8 mouse cellular contexts compared by ENCODE assay signal in genomic region chr13:67375050-67375911, GRCm38 (mm10). TPM values are rescaled to one million over a fixed set of nuclear protein-coding genes. Genes with fewer than 3 reads are reported as not detected.
DNase-seq lines count a peak whose midpoint lies in the region; ATAC-seq and TF ChIP-seq lines count a peak whose summit lies in the region.
"Not testable (repeated sequence)": the region's sequence is repeated elsewhere in the genome, so short reads cannot be mapped to it uniquely, and the experiment has no call there.

TSS of gene Gm28041 (minus strand) at chr13:67375733.
TSS of gene Zfp456 (minus strand) at chr13:67375810.

- 0 out of 2 replicates have a peak within 1 kb of the TSS, but pooled peaks have one; percentile 20 for H3K9ac ChIP-seq in forebrain, embryonic 11.5 days (ENCODE audit: low read length)
- peak within 1 kb of the TSS; percentile 46; the same call in 1 of the 2 replicates for H3K9ac ChIP-seq in heart, embryonic 15.5 days
- H3K9ac ChIP-seq in liver, embryonic 12.5 days = peak within 1 kb of the TSS; percentile 65
- not testable (repeated sequence) for H3K9ac ChIP-seq in stomach, embryonic 14.5 days (replicated peaks; ENCODE audit: low read depth, low read length)

- peak within 1 kb of the TSS; percentile 21 for H3K4me3 ChIP-seq in C2C12 (ENCODE audit: insufficient read depth, poor library complexity, severe bottlenecking)
- H3K4me3 ChIP-seq in forebrain, embryonic 11.5 days (ENCODE audit: low read depth, low read length) = peak within 1 kb of the TSS; percentile 29
- H3K4me3 ChIP-seq in heart, embryonic 15.5 days = peak within 1 kb of the TSS; percentile 57
- H3K4me3 ChIP-seq in liver, embryonic 12.5 days = peak within 1 kb of the TSS; percentile 62
- H3K4me3 ChIP-seq in myocyte = peak within 1 kb of the TSS; percentile 20
- peak within 1 kb of the TSS; percentile 34 for H3K4me3 ChIP-seq in stomach, embryonic 14.5 days (ENCODE audit: low read depth, low read length)

- peak; percentile 68 for DNase-seq in brain, embryonic 14.5 days (ENCODE audit: low read depth)
- peak; percentile 64 for DNase-seq in forebrain, embryonic 11.5 days (ENCODE audit: low spot score)
- DNase-seq in kidney, postnatal 10 days = peak; percentile 81

- WGBS in forebrain, embryonic 11.5 days = 20% methylated on average over 13 of the region's 15 CpGs
- WGBS in heart, embryonic 15.5 days = 12% methylated on average over 15 of the region's 15 CpGs
- WGBS in liver, embryonic 12.5 days (ENCODE audit: insufficient replicate concordance) = 11% methylated on average over 15 of the region's 15 CpGs
- 13% methylated on average over 13 of the region's 15 CpGs for WGBS in stomach, embryonic 14.5 days

- H3K36me3 ChIP-seq in C2C12 (ENCODE audit: control insufficient read depth, insufficient read depth); forebrain, embryonic 11.5 days (ENCODE audit: control insufficient read depth, insufficient read depth, low read length); heart, embryonic 15.5 days; liver, embryonic 12.5 days; myocyte (ENCODE audit: control insufficient read depth, insufficient read depth); stomach, embryonic 14.5 days (ENCODE audit: control insufficient read depth, insufficient read depth, low read length): not testable (repeated sequence)

- H3K4me2 ChIP-seq in forebrain, embryonic 11.5 days (ENCODE audit: low read depth, low read length, severe bottlenecking) = peak within 1 kb of the TSS; percentile 49
- peak within 1 kb of the TSS; percentile 61 for H3K4me2 ChIP-seq in heart, embryonic 15.5 days
- H3K4me2 ChIP-seq in liver, embryonic 12.5 days = peak within 1 kb of the TSS; percentile 71
- peak within 1 kb of the TSS; percentile 70 for H3K4me2 ChIP-seq in myocyte (ENCODE audit: low read depth)
- H3K4me2 ChIP-seq in stomach, embryonic 14.5 days (replicated peaks; ENCODE audit: low read depth, low read length) = peak within 1 kb of the TSS; percentile 36

- not testable (repeated sequence) for H3K79me3 ChIP-seq in C2C12 (ENCODE audit: low read depth)

- not testable (repeated sequence) for H3K79me2 ChIP-seq in C2C12 (ENCODE audit: control insufficient read depth, insufficient read depth); myocyte (ENCODE audit: control insufficient read depth, insufficient read depth)

- H3K4me1 ChIP-seq in forebrain, embryonic 11.5 days (replicated peaks; ENCODE audit: control insufficient read depth, insufficient read depth, low read length); heart, embryonic 15.5 days (replicated peaks); liver, embryonic 12.5 days; stomach, embryonic 14.5 days (ENCODE audit: control insufficient read depth, insufficient read depth, low read length): not testable (repeated sequence)

- H3K27ac ChIP-seq in forebrain, embryonic 11.5 days (ENCODE audit: low read depth, low read length); heart, embryonic 15.5 days; stomach, embryonic 14.5 days (ENCODE audit: low read length): not testable (repeated sequence)
- H3K27ac ChIP-seq in liver, embryonic 12.5 days = peak within 1 kb of the TSS; percentile 46; the same call in 1 of the 2 replicates

- not testable (repeated sequence) for TF ChIP-seq CTCF in C2C12 (IDR thresholded peaks at IDR 0.05; ENCODE audit: control insufficient read depth, insufficient read depth, insufficient read length); brain, embryonic 14.5 days (IDR thresholded peaks at IDR 0.05; ENCODE audit: borderline replicate concordance, extremely low read depth, insufficient read depth, insufficient read length)

- ATAC-seq in forebrain, embryonic 11.5 days (replicated peaks; ENCODE audit: low FRiP score) = peak; percentile 93
- ATAC-seq in heart, embryonic 15.5 days (replicated peaks; ENCODE audit: insufficient number of reproducible peaks, insufficient read depth, low FRiP score, low read depth) = peak; percentile 88
- ATAC-seq in liver, embryonic 12.5 days = peak; percentile 96
- ATAC-seq in stomach, embryonic 14.5 days (ENCODE audit: insufficient number of reproducible peaks, insufficient read depth, low FRiP score, low read depth) = peak; percentile 96

- H3K9me3 ChIP-seq in forebrain, embryonic 11.5 days (ENCODE audit: control insufficient read depth, low read length); heart, embryonic 15.5 days (replicated peaks); liver, embryonic 12.5 days (replicated peaks); stomach, embryonic 14.5 days (ENCODE audit: control insufficient read depth, low read depth, low read length): not testable (repeated sequence)

- TF ChIP-seq POLR2A in brain, embryonic 14.5 days (IDR thresholded peaks at IDR 0.05; ENCODE audit: borderline replicate concordance, extremely low read depth, insufficient read depth, insufficient read length, poor library complexity, severe bottlenecking); myocyte (IDR thresholded peaks at IDR 0.05; ENCODE audit: insufficient read length, low read depth): not testable (repeated sequence)

- H3K27me3 ChIP-seq in C2C12 (ENCODE audit: control insufficient read depth, insufficient read depth, insufficient read length); forebrain, embryonic 11.5 days (ENCODE audit: control insufficient read depth, insufficient read depth, low read length); heart, embryonic 15.5 days; liver, embryonic 12.5 days (replicated peaks); myocyte (ENCODE audit: control insufficient read depth, insufficient read depth, insufficient read length); stomach, embryonic 14.5 days (ENCODE audit: control insufficient read depth, insufficient read depth, low read length): not testable (repeated sequence)

- not testable (repeated sequence) for H3ac ChIP-seq in C2C12 (ENCODE audit: control insufficient read depth, insufficient read length, low read depth); myocyte (ENCODE audit: control insufficient read depth, insufficient read length)

RNA-seq across cellular contexts. Expression of gene Gm28041, which starts in this region (rescaled TPM):
- polyA plus RNA-seq in C2C12 (2012; fragmentation: generic; extraction: Trizol) = 0.88 TPM
- polyA plus RNA-seq in brain, embryonic 14.5 days (2012; rRNA removed) = not detected in 2 replicates
- not detected in 2 replicates for polyA plus RNA-seq in forebrain, embryonic 11.5 days (2014; fragmentation: Nextera tagmentation; extraction: Ambion mirVana)
- 0.35 and 1.1 TPM in 2 replicates for polyA plus RNA-seq in heart, embryonic 15.5 days (2015; fragmentation: Nextera tagmentation; extraction: Ambion mirVana)
- 0.50 TPM in 1 of 2 replicates, not detected in the other for polyA plus RNA-seq in liver, embryonic 12.5 days (2016; fragmentation: Nextera tagmentation; extraction: Ambion mirVana)
- 1.0 TPM for polyA plus RNA-seq in myocyte (2012; fragmentation: generic; extraction: Trizol)
- polyA plus RNA-seq in stomach, embryonic 14.5 days (2014; fragmentation: Nextera tagmentation; extraction: Ambion mirVana) = 0.62 and 0.91 TPM in 2 replicates

RNA-seq across cellular contexts. Expression of gene Zfp456, which starts in this region (rescaled TPM):
- 0.06 TPM for polyA plus RNA-seq in C2C12 (2012; fragmentation: generic; extraction: Trizol)
- polyA plus RNA-seq in brain, embryonic 14.5 days (2012; rRNA removed) = 0.32 and 0.42 TPM in 2 replicates
- 0.79 and 0.81 TPM in 2 replicates for polyA plus RNA-seq in forebrain, embryonic 11.5 days (2014; fragmentation: Nextera tagmentation; extraction: Ambion mirVana)
- polyA plus RNA-seq in heart, embryonic 15.5 days (2015; fragmentation: Nextera tagmentation; extraction: Ambion mirVana) = 0.94 and 1.2 TPM in 2 replicates
- 0.78 and 0.85 TPM in 2 replicates for polyA plus RNA-seq in liver, embryonic 12.5 days (2016; fragmentation: Nextera tagmentation; extraction: Ambion mirVana)
- polyA plus RNA-seq in myocyte (2012; fragmentation: generic; extraction: Trizol) = 0.04 TPM
- 2.5 and 3.0 TPM in 2 replicates for polyA plus RNA-seq in stomach, embryonic 14.5 days (2014; fragmentation: Nextera tagmentation; extraction: Ambion mirVana)

Comparison
In these comparisons a context has a peak if more than half of its experiments do, and no peak if none do; other contexts are left out.
1. Peak in DNase-seq in brain, embryonic 14.5 days; RNA of the genes that start here not detected or under 1 TPM.
2. Peak in DNase-seq, ATAC-seq, H3K4me3 ChIP-seq, H3K9ac ChIP-seq and H3K4me2 ChIP-seq in forebrain, embryonic 11.5 days; RNA of the genes that start here not detected or under 1 TPM.
3. Peak in ATAC-seq, H3K4me3 ChIP-seq, H3K27ac ChIP-seq, H3K9ac ChIP-seq and H3K4me2 ChIP-seq in liver, embryonic 12.5 days; RNA of the genes that start here not detected or under 1 TPM.